Mouse (Mus musculus): Measurements from ENCODE around the gene Arhgap15. TPM values are rescaled to one million over a fixed set of nuclear protein-coding genes. Genes with fewer than 3 reads are reported as not detected.

Gene Arhgap15
- polyA plus RNA-seq, 1 experiment from 2014 or later = 0.88 TPM

DNA sequence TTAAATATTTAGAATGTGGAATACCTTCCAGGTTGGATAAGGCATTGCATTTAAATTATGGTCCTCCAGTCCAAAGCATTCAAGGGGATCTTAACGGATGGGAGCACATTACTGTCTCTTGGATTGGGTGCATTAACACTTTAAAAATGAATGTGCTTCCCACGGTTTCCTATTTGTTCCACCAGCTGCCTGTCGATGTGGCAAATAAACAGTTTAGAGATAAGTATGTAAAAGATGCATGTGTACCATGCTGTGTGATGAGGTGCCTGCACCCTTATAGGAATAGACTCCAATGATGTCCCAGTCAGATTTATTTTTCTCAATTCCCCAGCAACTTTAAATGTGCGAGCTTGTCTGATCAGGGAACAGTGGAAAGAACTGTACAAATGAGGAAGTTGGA lies 332.6 kb downstream of the Arhgap15 start:
- no peaks in the 10 kb centered on the region for H3K27me3 ChIP-seq (ENCODE audit: control insufficient read depth, insufficient read depth, low read length)
- no peak for ATAC-seq (ENCODE audit: insufficient number of reproducible peaks, insufficient read depth, low FRiP score, low read depth)
- no peak overlapping the region for H3K9ac ChIP-seq (replicated peaks; ENCODE audit: low read depth, low read length)
- no peaks in the 10 kb centered on the region for H3K4me1 ChIP-seq (ENCODE audit: control insufficient read depth, insufficient read depth, low read length)
- no peak overlapping the region for H3K4me2 ChIP-seq (replicated peaks; ENCODE audit: low read depth, low read length)
- H3K4me3 ChIP-seq (ENCODE audit: low read depth, low read length) = no peak overlapping the region
- no peaks in the 10 kb centered on the region for H3K36me3 ChIP-seq (ENCODE audit: control insufficient read depth, insufficient read depth, low read length)
- WGBS = 76% methylated on average over 4 of the region's 4 CpGs
- H3K9me3 ChIP-seq (ENCODE audit: control insufficient read depth, low read depth, low read length) = no peaks in the 10 kb centered on the region
- no peak overlapping the region for H3K27ac ChIP-seq (ENCODE audit: low read length)

DNA sequence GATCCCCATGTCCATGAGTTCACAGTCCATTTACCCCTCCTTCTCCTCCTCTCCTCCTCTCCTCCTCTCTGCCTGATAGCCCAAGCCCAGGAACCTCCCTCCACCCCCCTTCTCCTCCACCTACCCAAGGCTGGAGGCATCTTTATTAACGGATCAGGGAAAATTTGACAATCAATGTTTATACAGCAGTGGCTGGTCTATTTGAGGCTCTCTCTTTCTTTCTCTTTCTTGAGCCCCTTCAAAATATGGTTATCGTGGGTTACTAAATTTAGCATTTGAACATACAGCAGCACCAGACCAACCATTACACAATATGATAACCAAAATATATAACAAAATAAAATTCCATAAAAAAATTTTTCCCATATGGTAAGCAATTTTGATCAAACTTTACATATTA lies 335.8 kb downstream of the Arhgap15 start:
- H3K27me3 ChIP-seq (ENCODE audit: control insufficient read depth, insufficient read depth, low read length) = no peaks in the 10 kb centered on the region
- no peak overlapping the region for H3K27ac ChIP-seq (ENCODE audit: low read length)
- H3K9me3 ChIP-seq (ENCODE audit: control insufficient read depth, low read depth, low read length) = no peaks in the 10 kb centered on the region
- no peak for ATAC-seq (ENCODE audit: insufficient number of reproducible peaks, insufficient read depth, low FRiP score, low read depth)
- no peak overlapping the region for H3K4me2 ChIP-seq (replicated peaks; ENCODE audit: low read depth, low read length)
- H3K9ac ChIP-seq (replicated peaks; ENCODE audit: low read depth, low read length) = no peak overlapping the region
- no peak overlapping the region for H3K4me3 ChIP-seq (ENCODE audit: low read depth, low read length)
- H3K36me3 ChIP-seq (ENCODE audit: control insufficient read depth, insufficient read depth, low read length) = no peaks in the 10 kb centered on the region
- no peaks in the 10 kb centered on the region for H3K4me1 ChIP-seq (ENCODE audit: control insufficient read depth, insufficient read depth, low read length)
- WGBS = 35% methylated on average over 2 of the region's 2 CpGs

DNA sequence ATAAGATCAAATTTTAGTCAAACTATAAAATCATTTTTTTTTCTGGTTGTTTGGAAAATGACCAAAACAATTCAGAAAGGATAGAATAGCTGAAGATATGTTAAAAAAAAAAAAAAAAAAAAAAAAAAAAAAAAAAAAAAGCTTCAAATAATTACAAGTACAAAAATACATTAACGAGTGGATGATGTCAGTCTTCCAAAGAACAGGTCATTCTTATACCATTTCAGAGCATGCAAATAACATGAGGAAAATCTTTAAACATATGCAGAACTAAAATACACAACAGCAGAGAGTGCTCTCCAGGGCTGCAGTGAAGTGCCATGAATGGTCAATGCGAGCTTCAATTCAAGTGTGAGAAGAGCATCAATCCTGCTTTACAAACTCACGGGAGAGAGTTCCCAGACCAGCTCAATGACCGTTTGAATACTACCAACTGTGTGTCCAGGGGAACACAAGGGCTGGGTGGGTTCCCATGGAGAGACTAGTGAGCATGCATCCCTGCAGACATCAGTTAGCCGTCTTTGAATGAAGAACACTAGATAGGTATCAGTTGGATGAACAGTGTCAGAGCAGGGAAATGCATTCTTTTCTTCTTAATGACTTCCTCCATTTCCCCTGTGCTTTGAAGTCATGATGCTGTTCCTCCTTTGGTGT lies 337.9 kb downstream of the Arhgap15 start:
- Histone ChIP-seq H3K36me3 (ENCODE audit: control insufficient read depth, insufficient read depth, low read length) (no peaks in the 10 kb centered on the region), H3K4me3 (ENCODE audit: low read depth, low read length) (no peak overlapping the region), H3K9me3 (ENCODE audit: control insufficient read depth, low read depth, low read length) (no peaks in the 10 kb centered on the region), H3K4me2 (replicated peaks; ENCODE audit: low read depth, low read length) (no peak overlapping the region), H3K27me3 (ENCODE audit: control insufficient read depth, insufficient read depth, low read length) (no peaks in the 10 kb centered on the region), H3K9ac (replicated peaks; ENCODE audit: low read depth, low read length) (no peak overlapping the region), H3K4me1 (ENCODE audit: control insufficient read depth, insufficient read depth, low read length) (no peaks in the 10 kb centered on the region), H3K27ac (ENCODE audit: low read length) (no peak overlapping the region)
- 61% methylated on average over 5 of the region's 5 CpGs for WGBS
- no peak for ATAC-seq (ENCODE audit: insufficient number of reproducible peaks, insufficient read depth, low FRiP score, low read depth)

DNA sequence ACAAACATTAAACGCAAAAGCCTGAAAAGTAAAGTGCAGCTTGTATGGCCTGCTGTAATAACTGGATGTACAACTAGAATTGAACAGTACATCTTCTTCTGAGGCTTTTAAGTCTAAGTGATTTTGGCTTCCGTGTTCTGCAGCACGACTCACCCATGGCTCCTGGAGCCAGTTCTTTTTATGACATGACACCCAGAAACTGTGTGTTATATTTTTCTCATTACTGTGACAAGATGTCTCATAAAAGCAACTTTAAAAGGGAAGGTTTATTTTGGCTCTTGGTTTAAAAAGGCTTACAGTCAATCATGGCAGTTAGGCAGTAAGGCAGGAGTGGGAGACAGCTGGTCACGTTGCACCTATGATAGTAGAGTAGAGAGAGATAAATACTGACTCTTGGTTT lies 349.9 kb downstream of the Arhgap15 start:
- no peak for ATAC-seq (ENCODE audit: insufficient number of reproducible peaks, insufficient read depth, low FRiP score, low read depth)

DNA sequence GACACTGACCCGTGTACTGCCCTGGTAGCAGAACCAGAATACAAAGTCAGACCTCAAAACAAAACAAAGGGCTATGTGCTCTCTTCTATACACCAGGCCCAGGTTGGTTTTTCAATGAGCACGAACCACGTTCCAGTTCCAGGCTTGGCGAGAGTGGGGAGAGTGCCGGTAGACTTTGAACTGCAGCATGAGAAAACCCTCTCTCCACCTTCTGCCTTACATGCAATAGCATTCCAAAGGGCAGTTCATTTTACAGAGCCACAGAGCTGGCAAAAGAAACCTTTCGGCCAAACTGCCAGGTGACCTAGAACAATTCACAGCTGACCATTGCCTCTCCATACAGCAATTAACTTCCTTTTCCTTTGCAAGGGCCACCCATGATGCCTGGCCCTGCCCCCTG lies 353.7 kb downstream of the Arhgap15 start:
- H3K9ac ChIP-seq (replicated peaks; ENCODE audit: low read depth, low read length) = no peak overlapping the region
- 89% methylated on average over 6 of the region's 6 CpGs for WGBS
- no peaks in the 10 kb centered on the region for H3K36me3 ChIP-seq (ENCODE audit: control insufficient read depth, insufficient read depth, low read length)
- no peak overlapping the region for H3K4me2 ChIP-seq (replicated peaks; ENCODE audit: low read depth, low read length)
- no peak overlapping the region for H3K4me3 ChIP-seq (ENCODE audit: low read depth, low read length)
- peaks cover 8% of the 10 kb centered on the region; the same call in 1 of the 2 replicates for H3K4me1 ChIP-seq (ENCODE audit: control insufficient read depth, insufficient read depth, low read length)
- H3K9me3 ChIP-seq (ENCODE audit: control insufficient read depth, low read depth, low read length) = no peaks in the 10 kb centered on the region
- H3K27me3 ChIP-seq (ENCODE audit: control insufficient read depth, insufficient read depth, low read length) = no peaks in the 10 kb centered on the region
- H3K27ac ChIP-seq (ENCODE audit: low read length) = peak overlapping the region; percentile 22; the same call in 1 of the 2 replicates
- ATAC-seq (ENCODE audit: insufficient number of reproducible peaks, insufficient read depth, low FRiP score, low read depth) = no peak

More for the DNA sequence above, 349.9 kb downstream of the Arhgap15 start:
- H3K4me2 ChIP-seq (replicated peaks; ENCODE audit: low read depth, low read length) = no peak overlapping the region
- H3K36me3 ChIP-seq (ENCODE audit: control insufficient read depth, insufficient read depth, low read length) = no peaks in the 10 kb centered on the region
- 0 out of 2 replicates have a peak, but pooled peaks cover 4% of the 10 kb centered on the region for H3K9me3 ChIP-seq (ENCODE audit: control insufficient read depth, low read depth, low read length)
- no peaks in the 10 kb centered on the region for H3K4me1 ChIP-seq (ENCODE audit: control insufficient read depth, insufficient read depth, low read length)
- WGBS = 78% methylated on average over 4 of the region's 4 CpGs
- H3K27me3 ChIP-seq (ENCODE audit: control insufficient read depth, insufficient read depth, low read length) = no peaks in the 10 kb centered on the region
- H3K4me3 ChIP-seq (ENCODE audit: low read depth, low read length) = no peak overlapping the region
- no peak overlapping the region for H3K27ac ChIP-seq (ENCODE audit: low read length)
- no peak overlapping the region for H3K9ac ChIP-seq (replicated peaks; ENCODE audit: low read depth, low read length)

DNA sequence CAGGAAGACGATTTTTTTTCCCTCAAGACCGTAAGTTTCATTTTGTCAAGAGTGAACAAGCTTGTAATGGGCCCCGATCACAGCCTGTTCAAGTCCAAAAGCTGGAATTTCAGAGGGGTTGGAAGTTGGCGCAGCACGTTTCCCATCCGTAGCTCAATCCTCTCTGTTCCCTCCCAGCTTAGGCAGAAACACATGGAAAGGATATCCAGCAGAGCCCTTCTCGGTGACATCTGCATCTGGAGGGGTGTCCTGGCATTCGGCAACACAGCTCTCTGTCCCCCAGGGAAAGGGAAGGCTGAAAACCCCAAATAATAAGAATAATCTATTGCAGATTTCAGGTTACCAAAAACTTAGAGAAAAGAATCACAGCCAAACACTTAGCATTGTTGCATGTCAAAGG lies 354.7 kb downstream of the Arhgap15 start:
- H3K36me3 ChIP-seq (ENCODE audit: control insufficient read depth, insufficient read depth, low read length) = no peaks in the 10 kb centered on the region
- no peak overlapping the region for H3K9ac ChIP-seq (replicated peaks; ENCODE audit: low read depth, low read length)
- 49% methylated on average over 8 of the region's 8 CpGs for WGBS
- H3K4me3 ChIP-seq (ENCODE audit: low read depth, low read length) = no peak overlapping the region
- peak overlapping the region; percentile 79 for H3K27ac ChIP-seq (ENCODE audit: low read length)
- H3K9me3 ChIP-seq (ENCODE audit: control insufficient read depth, low read depth, low read length) = no peaks in the 10 kb centered on the region
- ATAC-seq (ENCODE audit: insufficient number of reproducible peaks, insufficient read depth, low FRiP score, low read depth) = no peak
- H3K4me2 ChIP-seq (replicated peaks; ENCODE audit: low read depth, low read length) = no peak overlapping the region
- H3K27me3 ChIP-seq (ENCODE audit: control insufficient read depth, insufficient read depth, low read length) = no peaks in the 10 kb centered on the region
- peaks cover 8% of the 10 kb centered on the region; the same call in 1 of the 2 replicates for H3K4me1 ChIP-seq (ENCODE audit: control insufficient read depth, insufficient read depth, low read length)

DNA sequence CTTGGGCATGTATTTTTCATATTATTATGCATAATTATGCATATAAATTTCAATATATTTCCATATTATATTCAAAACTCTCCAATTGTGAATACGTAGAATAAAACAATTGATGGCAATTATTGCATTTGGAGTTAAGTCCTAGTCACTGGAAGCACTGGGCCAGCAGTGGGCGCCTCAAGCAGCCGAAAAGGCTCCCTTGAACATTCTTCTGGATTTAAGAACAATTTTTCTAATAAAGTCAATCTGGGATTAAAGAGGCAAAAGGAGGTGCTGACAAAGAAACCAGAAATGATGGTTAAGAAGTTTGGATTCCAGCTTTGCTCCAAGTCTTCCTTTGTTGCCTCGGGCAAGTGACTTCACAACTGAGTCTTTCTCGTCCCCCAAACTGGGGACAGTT lies 355.1 kb downstream of the Arhgap15 start:
- Histone ChIP-seq H3K36me3 (ENCODE audit: control insufficient read depth, insufficient read depth, low read length) (no peaks in the 10 kb centered on the region), H3K4me2 (replicated peaks; ENCODE audit: low read depth, low read length) (no peak overlapping the region), H3K27me3 (ENCODE audit: control insufficient read depth, insufficient read depth, low read length) (no peaks in the 10 kb centered on the region), H3K27ac (ENCODE audit: low read length) (peak overlapping the region; percentile 87), H3K4me1 (ENCODE audit: control insufficient read depth, insufficient read depth, low read length) (peaks cover 8% of the 10 kb centered on the region; the same call in 1 of the 2 replicates), H3K4me3 (ENCODE audit: low read depth, low read length) (no peak overlapping the region), H3K9ac (replicated peaks; ENCODE audit: low read depth, low read length) (no peak overlapping the region), H3K9me3 (ENCODE audit: control insufficient read depth, low read depth, low read length) (no peaks in the 10 kb centered on the region)
- WGBS = 72% methylated on average over 5 of the region's 5 CpGs
- no peak for ATAC-seq (ENCODE audit: insufficient number of reproducible peaks, insufficient read depth, low FRiP score, low read depth)

DNA sequence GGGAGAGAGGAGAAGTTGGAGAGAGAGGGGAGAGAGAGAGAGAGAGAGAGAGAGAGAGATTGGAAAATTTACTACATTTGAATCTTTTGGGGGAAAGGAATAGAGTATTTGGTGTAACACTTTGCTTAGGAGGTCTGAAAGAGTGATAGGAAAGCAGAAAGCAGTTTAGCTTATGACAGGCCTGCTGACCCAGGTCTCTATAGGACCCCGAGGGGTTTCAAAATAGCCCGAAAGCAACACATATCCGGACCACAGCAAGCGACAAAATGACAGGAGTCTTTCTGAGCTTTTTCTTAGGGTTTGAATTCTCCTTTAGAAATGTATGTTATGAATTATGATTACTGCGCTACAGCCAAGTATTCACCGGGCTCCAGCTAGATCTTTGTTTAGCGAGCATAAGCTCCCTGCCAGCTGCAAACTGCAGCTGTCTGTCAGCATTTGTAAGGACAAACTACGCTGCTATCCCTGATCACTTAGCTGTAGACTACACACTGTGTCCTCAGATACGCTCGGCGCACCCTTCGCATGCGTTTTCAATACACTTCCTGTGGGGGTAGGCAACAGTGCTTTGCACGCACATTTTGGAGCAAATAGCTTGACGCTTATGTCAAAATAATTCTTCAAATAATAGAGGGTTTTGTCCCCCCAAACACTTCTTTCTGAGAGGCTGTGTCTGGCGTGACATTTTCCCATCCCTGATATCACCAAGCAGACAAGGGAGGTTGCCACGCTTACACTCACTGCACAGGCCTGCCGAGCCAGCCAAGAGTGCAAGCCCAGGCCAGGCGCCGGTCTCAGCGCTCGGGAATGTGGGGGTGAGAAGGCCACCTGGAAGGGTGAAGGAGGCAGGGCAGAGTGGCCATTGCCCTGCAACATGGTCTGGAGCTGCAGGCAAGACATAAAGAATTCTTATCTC lies 355.9 kb downstream of the Arhgap15 start:
- H3K9me3 ChIP-seq (ENCODE audit: control insufficient read depth, low read depth, low read length) = no peaks in the 10 kb centered on the region
- H3K4me2 ChIP-seq (replicated peaks; ENCODE audit: low read depth, low read length) = no peak overlapping the region
- no peaks in the 10 kb centered on the region for H3K27me3 ChIP-seq (ENCODE audit: control insufficient read depth, insufficient read depth, low read length)
- H3K27ac ChIP-seq (ENCODE audit: low read length) = peak overlapping the region; percentile 87
- no peak overlapping the region for H3K9ac ChIP-seq (replicated peaks; ENCODE audit: low read depth, low read length)
- 30% methylated on average over 22 of the region's 22 CpGs for WGBS
- peaks cover 8% of the 10 kb centered on the region; the same call in 1 of the 2 replicates for H3K4me1 ChIP-seq (ENCODE audit: control insufficient read depth, insufficient read depth, low read length)
- ATAC-seq (ENCODE audit: insufficient number of reproducible peaks, insufficient read depth, low FRiP score, low read depth) = peak; percentile 66; the same call in 1 of the 2 replicates
- no peak overlapping the region for H3K4me3 ChIP-seq (ENCODE audit: low read depth, low read length)
- H3K36me3 ChIP-seq (ENCODE audit: control insufficient read depth, insufficient read depth, low read length) = no peaks in the 10 kb centered on the region
